Mouse (Mus musculus) MEL (cell line): ENCODE results near the gene Sgsm1. TPM values are rescaled to one million over a fixed set of nuclear protein-coding genes. Genes with fewer than 3 reads are reported as not detected.

Source experiments
- DNase-seq: peaks from one replicate; pipeline ENCODE4 v3.0.0; 2011; ENCODE audit warnings: low read depth, low spot score
- H3K27ac ChIP-seq: 2 replicates; pipeline ENCODE4 v1.5.1; 2012; ENCODE audit warnings: low read depth, mild to moderate bottlenecking, control low read depth, low read length, moderate library complexity; ENCODE audit not compliant: control insufficient read depth
- H3K27me3 ChIP-seq, 2 experiments: fragments of 150-350 bp in 1 of 2; sonication (generic) in 1 of 2; 2 replicates each; pipeline ENCODE4 v1.6.1; 2012; ENCODE audit warnings: low read length in 2 of 2, mild to moderate bottlenecking in 2 of 2, improper control_type of control experiment in 1 of 2, moderate library complexity in 1 of 2; ENCODE audit not compliant: insufficient read depth in 2 of 2, control insufficient read depth in 1 of 2
- H3K36me3 ChIP-seq, 2 experiments: 2 replicates each; pipeline ENCODE4 v1.6.1; 2012 to 2014; ENCODE audit warnings: low read length in 2 of 2, improper control_type of control experiment in 1 of 2, inconsistent platforms in 1 of 2, mild to moderate bottlenecking in 1 of 2; ENCODE audit not compliant: insufficient read depth in 2 of 2, control insufficient read depth in 1 of 2
- H3K4me1 ChIP-seq, 2 experiments: fragments of 150-350 bp in 1 of 2; sonication (generic) in 1 of 2; 2 replicates each; pipeline ENCODE4 v1.6.1; 2012; ENCODE audit warnings: low read length in 2 of 2, improper control_type of control experiment in 1 of 2, mild to moderate bottlenecking in 1 of 2; ENCODE audit not compliant: insufficient read depth in 2 of 2, control insufficient read depth in 1 of 2
- H3K4me3 ChIP-seq, 2 experiments: fragments of 150-350 bp in 1 of 2; sonication (generic) in 1 of 2; 2 replicates each; pipeline ENCODE4 v1.5.1; 2012; ENCODE audit warnings: low read depth in 2 of 2, low read length in 2 of 2, mild to moderate bottlenecking in 2 of 2, moderate library complexity in 2 of 2, control low read depth in 1 of 2, improper control_type of control experiment in 1 of 2; ENCODE audit not compliant: control insufficient read depth in 1 of 2, insufficient read depth in 1 of 2
- H3K79me2 ChIP-seq: 2 replicates; pipeline ENCODE4 v1.6.1; 2012; ENCODE audit warnings: mild to moderate bottlenecking, low read length, moderate library complexity; ENCODE audit not compliant: control insufficient read depth, poor library complexity, insufficient read depth
- H3K9ac ChIP-seq: 2 replicates; pipeline ENCODE4 v1.6.1; 2012; ENCODE audit warnings: low read depth, mild to moderate bottlenecking, control low read depth, low read length, moderate library complexity; ENCODE audit not compliant: control insufficient read depth, poor library complexity, severe bottlenecking
- H3K9me3 ChIP-seq: fragments of 150-350 bp; sonication (generic); replicated peaks from 2 replicates; pipeline ENCODE4 v1.6.1; 2012; ENCODE audit warnings: mild to moderate bottlenecking, low read length, improper control_type of control experiment, moderate library complexity; ENCODE audit not compliant: insufficient read depth
- CTCF ChIP-seq, 3 experiments: IDR thresholded peaks in 2 of 3; conservative IDR thresholded peaks in 1 of 3; 2 replicates each; pipeline ENCODE4 v1.5.1; 2011 to 2012; ENCODE audit warnings: low read length in 3 of 3, low read depth in 2 of 3, mild to moderate bottlenecking in 2 of 3, improper control_type of control experiment in 1 of 3, inconsistent platforms in 1 of 3, mixed read lengths in 1 of 3, moderate library complexity in 1 of 3; ENCODE audit not compliant: control insufficient read depth in 1 of 3, insufficient read depth in 1 of 3, poor library complexity in 1 of 3, severe bottlenecking in 1 of 3
- ELF1 ChIP-seq: IDR thresholded peaks from 2 replicates; pipeline ENCODE4 v1.6.1; 2014; ENCODE audit warnings: low read depth, mild to moderate bottlenecking, inconsistent platforms, low read length, improper control_type of control experiment, moderate library complexity
- ETS1 ChIP-seq: IDR thresholded peaks from 2 replicates; pipeline ENCODE4 v1.6.1; 2012; ENCODE audit warnings: low read depth, mild to moderate bottlenecking, inconsistent platforms, low read length, improper control_type of control experiment, moderate library complexity
- GABPA ChIP-seq: IDR thresholded peaks from 2 replicates; pipeline ENCODE4 v1.6.1; 2012; ENCODE audit warnings: low read depth, mild to moderate bottlenecking, inconsistent platforms, low read length, improper control_type of control experiment, moderate library complexity
- GATA1 ChIP-seq: IDR thresholded peaks from 2 replicates; pipeline ENCODE4 v1.6.1; 2011; ENCODE audit warnings: low read depth, low read length, improper control_type of control experiment
- HCFC1 ChIP-seq: IDR thresholded peaks from 2 replicates; pipeline ENCODE4 v1.6.1; 2012; ENCODE audit warnings: low read depth, mild to moderate bottlenecking, inconsistent platforms, low read length, improper control_type of control experiment, moderate library complexity
- JUND ChIP-seq: IDR thresholded peaks from 2 replicates; pipeline ENCODE4 v1.6.1; 2011; ENCODE audit warnings: low read depth, mild to moderate bottlenecking, improper control_type of control experiment, low read length
- MAX ChIP-seq: IDR thresholded peaks from 2 replicates; pipeline ENCODE4 v1.6.1; 2011; ENCODE audit warnings: low read length, improper control_type of control experiment
- MEF2A ChIP-seq: IDR thresholded peaks from 2 replicates; pipeline ENCODE4 v1.6.1; 2014; ENCODE audit warnings: low read depth, mild to moderate bottlenecking, inconsistent platforms, low read length, improper control_type of control experiment; ENCODE audit not compliant: poor library complexity, insufficient replicate concordance, severe bottlenecking; ENCODE audit errors: extremely low read depth
- MXI1 ChIP-seq: IDR thresholded peaks from 2 replicates; pipeline ENCODE4 v1.6.1; 2011; ENCODE audit warnings: mild to moderate bottlenecking, low read depth, low read length, improper control_type of control experiment
- MYC ChIP-seq: IDR thresholded peaks from 2 replicates; pipeline ENCODE4 v1.6.1; 2011; ENCODE audit warnings: low read depth, mild to moderate bottlenecking, low read length, improper control_type of control experiment, moderate library complexity
- NELFE ChIP-seq: IDR thresholded peaks from 2 replicates; pipeline ENCODE4 v1.6.1; 2011; ENCODE audit warnings: low read depth, low read length, improper control_type of control experiment
- POLR2A ChIP-seq, 2 experiments: IDR thresholded peaks; 2 replicates each; pipeline ENCODE4 v1.6.1; 2011 to 2012; ENCODE audit warnings: low read length in 2 of 2, mild to moderate bottlenecking in 2 of 2, control low read depth in 1 of 2, improper control_type of control experiment in 1 of 2, low read depth in 1 of 2, moderate library complexity in 1 of 2; ENCODE audit not compliant: control insufficient read depth in 1 of 2, insufficient read depth in 1 of 2, poor library complexity in 1 of 2
- POLR2AphosphoS5 ChIP-seq: IDR thresholded peaks from 2 replicates; pipeline ENCODE4 v1.6.1; 2012; ENCODE audit warnings: low read depth, borderline replicate concordance, mild to moderate bottlenecking, inconsistent platforms, low read length, moderate library complexity, mixed read lengths
- TAL1 ChIP-seq: IDR thresholded peaks from 2 replicates; pipeline ENCODE4 v1.6.1; 2012; ENCODE audit warnings: mild to moderate bottlenecking, inconsistent platforms, low read length, moderate library complexity, mixed read lengths
- TCF12 ChIP-seq: IDR thresholded peaks from 2 replicates; pipeline ENCODE4 v1.6.1; 2014; ENCODE audit warnings: low read depth, mild to moderate bottlenecking, inconsistent platforms, low read length, improper control_type of control experiment, moderate library complexity
- UBTF ChIP-seq: IDR thresholded peaks from 2 replicates; pipeline ENCODE4 v1.6.1; 2012; ENCODE audit warnings: low read depth, mild to moderate bottlenecking, inconsistent platforms, low read length, improper control_type of control experiment, moderate library complexity, borderline replicate concordance; ENCODE audit not compliant: insufficient read depth
- USF2 ChIP-seq, 2 experiments: IDR thresholded peaks; 2 replicates each; pipeline ENCODE4 v1.6.1; 2011 to 2012; ENCODE audit warnings: improper control_type of control experiment in 2 of 2, low read length in 2 of 2, borderline replicate concordance in 1 of 2, inconsistent platforms in 1 of 2, low read depth in 1 of 2, mild to moderate bottlenecking in 1 of 2; ENCODE audit not compliant: insufficient read depth in 1 of 2
- ZC3H11A ChIP-seq: IDR thresholded peaks from 2 replicates; pipeline ENCODE4 v1.6.1; 2012; ENCODE audit warnings: low read depth, mild to moderate bottlenecking, inconsistent platforms, low read length, improper control_type of control experiment
- ZNF384 ChIP-seq: IDR thresholded peaks from 2 replicates; pipeline ENCODE4 v1.6.1; 2012; ENCODE audit warnings: low read depth, mild to moderate bottlenecking, inconsistent platforms, low read length, improper control_type of control experiment
- polyA plus RNA-seq, 2 experiments: library from polyadenylated mRNA; stranded (reverse) in 1 of 2; unstranded in 1 of 2; fragments of >175 nt in 1 of 2; fragments of >200 nt in 1 of 2; gene quantifications; 2 replicates each; pipeline versions ENCODE4 v1.2.1 to v1.2.4; 2012; ENCODE audit warnings: low replicate concordance in 2 of 2, low read depth in 1 of 2; ENCODE audit not compliant: insufficient read length in 2 of 2, insufficient read depth in 1 of 2, missing spikeins in 1 of 2
- total RNA-seq: library from RNA; depleted of rRNA; stranded (reverse); fragments of 300-350 nt; gene quantifications from 2 replicates; pipeline ENCODE4 v1.2.3, GENCODE M21; 2012

Sgsm1 gene
- total and polyA plus RNA-seq, 3 experiments = not detected

DNA sequence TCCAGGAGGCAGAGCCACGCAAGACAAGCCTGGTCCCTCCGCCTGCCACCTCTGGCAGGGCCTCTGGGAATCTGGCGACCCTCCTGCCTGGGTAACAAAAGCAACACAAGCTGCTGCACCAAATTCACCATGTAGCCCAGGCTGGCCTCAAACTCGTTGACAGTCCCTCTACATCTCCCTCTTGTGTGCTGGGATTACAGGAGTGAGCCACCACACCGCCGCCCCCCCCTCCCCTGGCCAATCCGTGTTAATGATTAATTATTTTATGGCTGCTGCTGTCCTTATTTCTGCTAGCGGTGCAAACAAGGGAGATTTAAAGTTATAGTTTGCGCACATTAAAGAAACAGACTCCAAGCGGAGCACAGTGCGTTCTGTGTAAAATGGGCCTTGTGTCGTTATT, 93.5 kb downstream of the Sgsm1 start:
- Histone ChIP-seq H3K4me3 (no peak overlapping the region), H3K27me3 (no peaks in the 10 kb centered on the region; a peak in 1 of 4 replicates), H3K9ac (no peak overlapping the region), H3K36me3 (no peaks in the 10 kb centered on the region), H3K9me3 (no peaks in the 10 kb centered on the region), H3K27ac (no peak overlapping the region), H3K79me2 (no peaks in the 10 kb centered on the region), H3K4me1 (no peaks in the 10 kb centered on the region)
- TF ChIP-seq GABPA = no peak
- TF ChIP-seq HCFC1 = no peak
- no peak for TF ChIP-seq JUND
- no peak for TF ChIP-seq TAL1
- no peak for TF ChIP-seq CTCF (IDR thresholded peaks at IDR 0.05 in 2 of 3, conservative IDR thresholded peaks at IDR 0.05 in 1 of 3; ENCODE audit: control insufficient read depth in 1 of 3, insufficient read depth in 1 of 3, low read depth in 2 of 3, low read length in 3 of 3, poor library complexity in 1 of 3, severe bottlenecking in 1 of 3)
- no peak for TF ChIP-seq ELF1
- no peak for TF ChIP-seq NELFE
- no peak for TF ChIP-seq TCF12
- TF ChIP-seq ETS1 = no peak
- DNase-seq = no peak

DNA sequence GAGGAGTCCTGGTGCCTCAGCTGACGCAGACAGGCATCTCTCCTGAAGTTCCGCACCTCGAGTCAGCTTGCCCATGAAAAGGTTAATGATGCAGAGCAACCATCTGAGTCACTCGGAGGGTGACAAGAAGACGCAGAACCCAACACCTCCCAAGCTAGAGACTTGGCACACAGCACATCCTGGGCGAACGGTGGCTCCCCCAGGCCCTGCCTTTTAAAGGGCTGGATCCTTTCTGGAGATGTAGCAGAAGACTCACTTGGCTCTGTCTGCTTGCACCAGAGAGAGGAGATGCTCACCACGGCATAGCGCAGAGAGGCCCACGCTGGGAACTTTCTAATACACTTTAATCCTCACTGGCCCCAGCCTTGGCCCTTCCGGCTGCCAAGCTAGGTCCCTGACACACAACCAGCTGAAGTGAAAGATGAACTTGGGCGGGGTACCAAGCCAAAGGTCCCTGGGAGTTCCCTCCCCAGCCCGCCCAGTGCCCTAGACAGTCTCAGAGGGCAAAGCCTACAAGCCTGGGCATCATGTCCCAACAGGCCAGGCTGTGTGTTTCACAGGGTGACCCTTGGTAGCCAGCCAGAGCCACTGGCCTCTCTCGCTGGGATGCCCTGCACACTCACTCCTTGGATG, 94.1 kb downstream of the Sgsm1 start:
- H3K79me2 ChIP-seq = no peaks in the 10 kb centered on the region
- no peak overlapping the region for H3K4me3 ChIP-seq
- H3K36me3 ChIP-seq = no peaks in the 10 kb centered on the region
- H3K9me3 ChIP-seq = no peaks in the 10 kb centered on the region
- TF ChIP-seq JUND (no peak), MXI1 (no peak), POLR2A (IDR thresholded peaks at IDR 0.05; ENCODE audit: control insufficient read depth in 1 of 2, insufficient read depth in 1 of 2, low read depth in 1 of 2, low read length in 2 of 2, poor library complexity in 1 of 2) (no peak), MYC (no peak), TAL1 (no peak), ZNF384 (no peak), MEF2A (no peak), POLR2AphosphoS5 (no peak), UBTF (no peak), NELFE (no peak), MAX (no peak), GATA1 (no peak), USF2 (IDR thresholded peaks at IDR 0.05; ENCODE audit: borderline replicate concordance in 1 of 2, insufficient read depth in 1 of 2, low read depth in 1 of 2, low read length in 2 of 2) (no peak), ZC3H11A (no peak)
- H3K9ac ChIP-seq = no peak overlapping the region
- H3K4me1 ChIP-seq = no peaks in the 10 kb centered on the region
- H3K27ac ChIP-seq = no peak overlapping the region
- DNase-seq = no peak
- H3K27me3 ChIP-seq = no peaks in the 10 kb centered on the region; a peak in 1 of 4 replicates
